Mouse (Mus musculus) embryonic fibroblast, embryonic 13.5 days (primary cell): Measurements from ENCODE around the gene Gm42957.

ENCODE experiments used
- CTCF ChIP-seq: IDR thresholded peaks from 2 replicates; pipeline ENCODE4 v1.5.1; 2011; ENCODE audit warnings: mild to moderate bottlenecking, control low read depth, low read length, moderate library complexity, borderline replicate concordance; ENCODE audit not compliant: insufficient read depth
- POLR2A ChIP-seq: IDR thresholded peaks from 2 replicates; pipeline ENCODE4 v1.6.1; 2011; ENCODE audit warnings: low read depth, mild to moderate bottlenecking, control low read depth, low read length, moderate library complexity

GRCm38 (mm10) chr3:96594851-96595250 lies 40.4 kb upstream of the Gm42957 start:
- TF ChIP-seq CTCF: no peak
- TF ChIP-seq POLR2A: no peak
